Mouse (Mus musculus) bone marrow, adult 2 months (tissue): Measurements from ENCODE around the gene Zfp867.

Experiments
- CTCF ChIP-seq: fragments of 200-500 bp; IDR thresholded peaks from 2 replicates; pipeline ENCODE4 v1.5.1; 2011; ENCODE audit warnings: low read length, control low read depth; ENCODE audit not compliant: control insufficient read depth, insufficient read depth
- POLR2A ChIP-seq: fragments of 200-500 bp; IDR thresholded peaks from 2 replicates; pipeline ENCODE4 v1.6.1; 2011; ENCODE audit warnings: low read depth, mild to moderate bottlenecking, control low read depth, low read length, borderline replicate concordance; ENCODE audit not compliant: control insufficient read depth

DNA sequence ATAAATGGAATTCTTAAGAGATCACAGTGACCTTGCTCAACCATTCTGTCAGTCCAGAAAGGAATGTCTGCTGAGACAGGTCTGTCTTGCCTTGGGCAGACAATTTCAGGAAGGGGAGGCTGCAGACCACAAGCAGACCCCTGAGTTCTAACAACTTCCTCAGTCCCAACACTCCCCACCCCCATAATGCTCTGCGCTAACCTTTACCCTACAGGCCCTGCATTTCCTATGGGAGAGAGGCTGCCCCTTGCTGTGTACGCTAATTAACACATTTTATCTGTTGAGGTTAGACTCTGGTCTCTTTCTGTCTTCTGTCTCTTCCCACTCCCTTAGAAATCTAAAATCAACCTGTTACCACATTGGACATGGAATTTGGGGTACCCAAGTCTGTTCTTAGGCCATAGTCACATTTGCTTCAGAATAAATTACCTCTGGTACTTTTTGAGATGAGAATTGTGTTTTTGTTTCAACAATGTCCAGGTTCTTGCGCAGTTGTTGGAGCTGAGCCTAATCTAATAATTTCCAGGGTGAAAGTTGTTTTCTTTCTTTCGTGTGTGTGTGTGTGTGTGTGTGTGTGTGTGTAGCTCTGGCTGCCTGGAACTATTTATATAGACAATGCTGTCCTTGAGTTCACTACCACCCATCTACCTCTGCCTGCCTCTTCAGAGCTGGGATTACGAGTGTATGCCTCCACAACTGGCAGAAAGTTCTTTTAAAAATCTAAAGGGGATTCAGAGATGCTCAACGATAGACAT lies 47.6 kb upstream of the Zfp867 start:
- no peak for TF ChIP-seq CTCF
- no peak for TF ChIP-seq POLR2A
